Mouse (Mus musculus) myocyte (in vitro differentiated cells): Measurements from ENCODE around the gene Psmb7.

ENCODE experiments used
- CEBPB ChIP-seq: IDR thresholded peaks from 2 replicates; pipeline ENCODE4 v1.6.1; 2011; ENCODE audit warnings: mild to moderate bottlenecking, moderate library complexity; ENCODE audit not compliant: poor library complexity, insufficient read depth, severe bottlenecking
- MAX ChIP-seq: IDR thresholded peaks from one replicate; pipeline ENCODE4 v1.6.1; 2011; ENCODE audit warnings: low read depth, mild to moderate bottlenecking, control low read depth
- POLR2A ChIP-seq: IDR thresholded peaks from one replicate; pipeline ENCODE4 v1.6.1; 2011; ENCODE audit warnings: low read depth, mild to moderate bottlenecking, control low read depth, moderate library complexity; ENCODE audit not compliant: insufficient read length
- USF1 ChIP-seq: IDR thresholded peaks from one replicate; pipeline ENCODE4 v1.6.1; 2011; ENCODE audit warnings: low read depth, mild to moderate bottlenecking, control low read depth, moderate library complexity

GRCm38 (mm10) chr2:38621610-38622021, 22.3 kb downstream of the Psmb7 start:
- TF ChIP-seq MAX (no peak), USF1 (no peak), POLR2A (no peak), CEBPB (no peak)
